Mouse (Mus musculus): ENCODE data around the gene Hrh2. TPM values are rescaled to one million over a fixed set of nuclear protein-coding genes. Genes with fewer than 3 reads are reported as not detected.

Hrh2 gene
- polyA plus RNA-seq (2017; shearing (Covaris generic)), result 10 to 100 TPM in 2 of 3 experiments, 1 to 10 TPM in 1; 8.5 to 13.7 (median 12.3) TPM

GRCm38 (mm10) chr13:54192021-54192481 lies at the start of gene Hrh2:
Hrh2 (plus strand) TSS chr13:54192129.
- peak; percentile 59 for ATAC-seq

- ATAC-seq, result no peak
Observed at GRCm38 (mm10) chr13:54143788-54144187, 48.1 kb upstream of the Hrh2 start.

- no peak for ATAC-seq
Observed at GRCm38 (mm10) chr13:54144624-54145023, 47.3 kb upstream of the Hrh2 start.

GRCm38 (mm10) chr13:54147328-54147727 lies 44.6 kb upstream of the Hrh2 start:
- ATAC-seq, result no peak

- ATAC-seq, result no peak
Observed at GRCm38 (mm10) chr13:54152421-54152820, 39.5 kb upstream of the Hrh2 start.

GRCm38 (mm10) chr13:54152911-54153310 lies 39.0 kb upstream of the Hrh2 start:
- ATAC-seq, result no peak

- no peak for ATAC-seq
Observed at GRCm38 (mm10) chr13:54153672-54154218, 38.2 kb upstream of the Hrh2 start.

- no peak for ATAC-seq
Observed at GRCm38 (mm10) chr13:54155822-54156221, 36.1 kb upstream of the Hrh2 start.

GRCm38 (mm10) chr13:54159256-54159655 lies 32.7 kb upstream of the Hrh2 start:
- ATAC-seq, result no peak

- ATAC-seq, result no peak
Observed at GRCm38 (mm10) chr13:54159756-54160155, 32.2 kb upstream of the Hrh2 start.

- no peak for ATAC-seq
Observed at GRCm38 (mm10) chr13:54160546-54160945, 31.4 kb upstream of the Hrh2 start.

GRCm38 (mm10) chr13:54161514-54161913 lies 30.4 kb upstream of the Hrh2 start:
- ATAC-seq, result no peak

GRCm38 (mm10) chr13:54163363-54163762 lies 28.6 kb upstream of the Hrh2 start:
- ATAC-seq, result no peak

- no peak for ATAC-seq
Observed at GRCm38 (mm10) chr13:54164462-54164861, 27.5 kb upstream of the Hrh2 start.

- no peak for ATAC-seq
Observed at GRCm38 (mm10) chr13:54165066-54165465, 26.9 kb upstream of the Hrh2 start.

GRCm38 (mm10) chr13:54165765-54166164 lies 26.2 kb upstream of the Hrh2 start:
- ATAC-seq, result no peak

- no peak for ATAC-seq
Observed at GRCm38 (mm10) chr13:54167036-54167435, 24.9 kb upstream of the Hrh2 start.

- no peak for ATAC-seq
Observed at GRCm38 (mm10) chr13:54168675-54169074, 23.3 kb upstream of the Hrh2 start.

GRCm38 (mm10) chr13:54170288-54170687 lies 21.6 kb upstream of the Hrh2 start:
- ATAC-seq, result no peak

- no peak for ATAC-seq
Observed at GRCm38 (mm10) chr13:54171346-54171745, 20.6 kb upstream of the Hrh2 start.

GRCm38 (mm10) chr13:54171761-54172160 lies 20.2 kb upstream of the Hrh2 start:
- ATAC-seq, result no peak

GRCm38 (mm10) chr13:54173941-54174340 lies 18.0 kb upstream of the Hrh2 start:
- ATAC-seq, result no peak

- no peak for ATAC-seq
Observed at GRCm38 (mm10) chr13:54174703-54175102, 17.2 kb upstream of the Hrh2 start.

- no peak for ATAC-seq
Observed at GRCm38 (mm10) chr13:54175426-54175825, 16.5 kb upstream of the Hrh2 start.

- no peak for ATAC-seq
Observed at GRCm38 (mm10) chr13:54176406-54177020, 15.4 kb upstream of the Hrh2 start.

Measured in inflammation-experienced regulatory T-cells, adult 6 months (primary cell).